In genomic region chr16:21813164-21813834, GRCm38 (mm10) we compare ENCODE assay signal across 19 mouse cellular contexts.
"Had no signal": no experiment of that assay in that cellular context is flagged by ENCODE, and none has a peak within 500 bp of the region (broad histone marks: within the 10 kb centered on the region; RNA-seq: fewer than 3 reads in every experiment).

No protein-coding gene starts in this region.

- H3K9me3 ChIP-seq: midbrain, embryonic 10.5 days; midbrain, embryonic 12.5 days; neural tube, embryonic 13.5 days; neural tube, embryonic 15.5 days had no signal

- H3K4me1 ChIP-seq: midbrain, embryonic 12.5 days had no signal

- H3K27me3 ChIP-seq: midbrain, embryonic 12.5 days; neural tube, embryonic 13.5 days; neural tube, embryonic 15.5 days had no signal

- ATAC-seq: midbrain, embryonic 16.5 days had no signal

- H3K4me2 ChIP-seq: lung, embryonic 14.5 days; midbrain, embryonic 12.5 days; neural tube, embryonic 13.5 days; neural tube, embryonic 15.5 days had no signal

- H3K4me3 ChIP-seq: midbrain, embryonic 10.5 days; midbrain, embryonic 12.5 days; myocyte; neural tube, embryonic 13.5 days; neural tube, embryonic 15.5 days had no signal

- H3K27ac ChIP-seq: midbrain, embryonic 10.5 days; midbrain, embryonic 12.5 days; neural tube, embryonic 13.5 days; neural tube, embryonic 15.5 days had no signal

- H3K9ac ChIP-seq: lung, embryonic 14.5 days; midbrain, embryonic 12.5 days; neural tube, embryonic 13.5 days; neural tube, embryonic 15.5 days had no signal

- DNase-seq: lung, adult 18-20 months; lung, embryonic 14.5 days; lung, postnatal 10 days; lung, postnatal 4 days; midbrain, embryonic 14.5 days; retina, postnatal 1 day; right cerebral cortex, adult 18-20 months; right cerebral cortex, postnatal 25 days; right cerebral cortex, postnatal 4 days; spleen, adult 18-20 months; thymus, adult 18-20 months; thymus, postnatal 25 days; thymus, postnatal 4 days had no signal
